Mouse (Mus musculus): ENCODE data around the gene Gabrg3. TPM values are rescaled to one million over a fixed set of nuclear protein-coding genes. Genes with fewer than 3 reads are reported as not detected.

Gene Gabrg3
- polyA plus RNA-seq, 1 experiment from 2014 or later, result 0.25 TPM

GRCm38 (mm10) chr7:57071435-57072160, 315.4 kb downstream of the Gabrg3 start:
- Histone ChIP-seq H3K4me1 (ENCODE audit: insufficient read depth) (no peaks in the 10 kb centered on the region), H3K4me2 (no peak overlapping the region), H3K36me3 (ENCODE audit: insufficient read depth) (no peaks in the 10 kb centered on the region), H3K27ac (ENCODE audit: low read depth) (no peak overlapping the region), H3K4me3 (ENCODE audit: low read depth, low read length) (no peak overlapping the region), H3K9me3 (ENCODE audit: low read depth, low read length) (no peaks in the 10 kb centered on the region), H3K9ac (no peak overlapping the region), H3K27me3 (ENCODE audit: insufficient read depth, low read length) (no peaks in the 10 kb centered on the region)
- 80% methylated on average over 2 of the region's 2 CpGs for WGBS
- no peak for ATAC-seq (ENCODE audit: insufficient read depth)
- no peak for DNase-seq
- no peak for TF ChIP-seq CTCF (IDR thresholded peaks at IDR 0.05; ENCODE audit: low read depth)

DNA sequence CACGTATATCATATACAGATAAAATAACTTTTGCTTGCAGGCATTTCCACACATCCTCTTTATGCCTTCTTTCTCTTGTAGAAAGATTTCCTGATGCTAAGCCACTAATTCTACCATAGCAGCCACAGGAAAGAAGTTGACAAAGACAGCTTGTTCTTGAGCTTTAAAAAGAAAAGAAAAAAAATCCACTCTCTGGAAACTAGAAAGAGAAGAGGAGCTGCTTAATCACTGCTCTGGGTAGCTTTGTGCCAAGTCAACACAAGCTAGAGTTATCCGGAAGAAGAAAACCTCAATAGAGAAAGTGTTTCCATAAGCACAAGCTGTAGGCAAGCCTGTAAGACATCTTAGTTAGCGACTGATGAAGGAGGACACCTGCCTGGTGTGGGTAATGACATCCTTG, 321.6 kb downstream of the Gabrg3 start:
- TF ChIP-seq CTCF (IDR thresholded peaks at IDR 0.05; ENCODE audit: low read depth), result no peak
- H3K9ac ChIP-seq, result no peak overlapping the region
- H3K27me3 ChIP-seq (ENCODE audit: insufficient read depth, low read length), result no peaks in the 10 kb centered on the region
- no peaks in the 10 kb centered on the region for H3K36me3 ChIP-seq (ENCODE audit: insufficient read depth)
- DNase-seq (no peak), ATAC-seq (ENCODE audit: insufficient read depth) (no peak)
- no peak overlapping the region for H3K27ac ChIP-seq (ENCODE audit: low read depth)
- 77% methylated on average over 3 of the region's 3 CpGs for WGBS
- no peak overlapping the region for H3K4me2 ChIP-seq
- H3K9me3 ChIP-seq (ENCODE audit: low read depth, low read length), result no peaks in the 10 kb centered on the region
- no peak overlapping the region for H3K4me3 ChIP-seq (ENCODE audit: low read depth, low read length)
- H3K4me1 ChIP-seq (ENCODE audit: insufficient read depth), result no peaks in the 10 kb centered on the region

- DNase-seq (no peak), ATAC-seq (ENCODE audit: insufficient read depth) (no peak)
- Histone ChIP-seq H3K27ac (ENCODE audit: low read depth) (no peak overlapping the region), H3K9me3 (ENCODE audit: low read depth, low read length) (no peaks in the 10 kb centered on the region), H3K9ac (no peak overlapping the region), H3K4me2 (no peak overlapping the region), H3K27me3 (ENCODE audit: insufficient read depth, low read length) (no peaks in the 10 kb centered on the region), H3K4me1 (ENCODE audit: insufficient read depth) (no peaks in the 10 kb centered on the region), H3K36me3 (ENCODE audit: insufficient read depth) (no peaks in the 10 kb centered on the region), H3K4me3 (ENCODE audit: low read depth, low read length) (no peak overlapping the region)
- 73% methylated on average over 1 of the region's 1 CpGs for WGBS
- no peak for TF ChIP-seq CTCF (IDR thresholded peaks at IDR 0.05; ENCODE audit: low read depth)
These were observed 335.9 kb downstream of the Gabrg3 start for GRCm38 (mm10) chr7:57050906-57051635.

DNA sequence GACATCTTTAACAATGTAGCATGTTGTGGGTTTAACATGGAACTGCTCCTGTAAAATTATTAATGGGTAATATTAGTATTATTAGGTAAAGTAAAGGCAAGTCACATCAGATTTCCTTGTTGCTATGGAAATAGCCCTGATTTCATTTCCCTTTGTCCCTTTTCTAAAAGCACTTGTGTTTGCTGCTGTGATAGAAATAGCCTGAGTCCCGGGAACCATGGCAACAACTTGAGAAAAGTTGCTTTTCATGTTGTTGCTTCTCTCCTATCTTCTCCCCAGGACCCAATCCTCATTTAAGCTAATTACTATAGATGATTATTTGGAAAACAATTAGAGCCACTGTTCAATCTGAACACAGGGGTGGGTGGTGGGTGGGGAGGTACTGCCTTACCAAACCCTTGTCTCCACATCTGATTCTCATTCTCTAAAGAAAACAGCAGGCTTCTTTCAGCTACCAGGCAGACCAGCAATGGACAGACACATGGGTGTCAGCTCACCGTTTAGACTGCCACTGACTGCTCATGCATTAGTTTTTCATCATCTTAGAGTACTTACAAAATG, 349.0 kb downstream of the Gabrg3 start:
- Histone ChIP-seq H3K9me3 (ENCODE audit: low read depth, low read length) (no peaks in the 10 kb centered on the region), H3K9ac (no peak overlapping the region), H3K4me3 (ENCODE audit: low read depth, low read length) (no peak overlapping the region), H3K4me2 (no peak overlapping the region), H3K27me3 (ENCODE audit: insufficient read depth, low read length) (no peaks in the 10 kb centered on the region), H3K27ac (ENCODE audit: low read depth) (no peak overlapping the region), H3K4me1 (ENCODE audit: insufficient read depth) (no peaks in the 10 kb centered on the region), H3K36me3 (ENCODE audit: insufficient read depth) (no peaks in the 10 kb centered on the region)
- no peak for TF ChIP-seq CTCF (IDR thresholded peaks at IDR 0.05; ENCODE audit: low read depth)
- WGBS, result 52% methylated on average over 2 of the region's 2 CpGs
- no peak for DNase-seq
- ATAC-seq (ENCODE audit: insufficient read depth), result no peak

- TF ChIP-seq CTCF (IDR thresholded peaks at IDR 0.05; ENCODE audit: low read depth), result no peak
- WGBS, result 73% methylated on average over 3 of the region's 3 CpGs
- no peaks in the 10 kb centered on the region for H3K4me1 ChIP-seq (ENCODE audit: insufficient read depth)
- H3K4me2 ChIP-seq, result no peak overlapping the region
- H3K27ac ChIP-seq (ENCODE audit: low read depth), result no peak overlapping the region
- ATAC-seq (ENCODE audit: insufficient read depth), result peak; percentile 90
- no peak overlapping the region for H3K9ac ChIP-seq
- no peak overlapping the region for H3K4me3 ChIP-seq (ENCODE audit: low read depth, low read length)
- no peaks in the 10 kb centered on the region for H3K27me3 ChIP-seq (ENCODE audit: insufficient read depth, low read length)
- no peaks in the 10 kb centered on the region for H3K9me3 ChIP-seq (ENCODE audit: low read depth, low read length)
- no peaks in the 10 kb centered on the region for H3K36me3 ChIP-seq (ENCODE audit: insufficient read depth)
- DNase-seq, result peak; percentile 58
These were observed 386.3 kb downstream of the Gabrg3 start for GRCm38 (mm10) chr7:57000585-57001261.

- no peak overlapping the region for H3K4me2 ChIP-seq
- H3K9me3 ChIP-seq (ENCODE audit: low read depth, low read length), result no peaks in the 10 kb centered on the region
- peak; percentile 23 for DNase-seq
- no peak; the same call in 1 of the 2 replicates for ATAC-seq (ENCODE audit: insufficient read depth)
- H3K4me3 ChIP-seq (ENCODE audit: low read depth, low read length), result no peak overlapping the region
- H3K36me3 ChIP-seq (ENCODE audit: insufficient read depth), result no peaks in the 10 kb centered on the region
- H3K27ac ChIP-seq (ENCODE audit: low read depth), result no peak overlapping the region
- H3K27me3 ChIP-seq (ENCODE audit: insufficient read depth, low read length), result no peaks in the 10 kb centered on the region
- no peak overlapping the region for H3K9ac ChIP-seq
- no peaks in the 10 kb centered on the region for H3K4me1 ChIP-seq (ENCODE audit: insufficient read depth)
- 82% methylated on average over 2 of the region's 2 CpGs for WGBS
- TF ChIP-seq CTCF (IDR thresholded peaks at IDR 0.05; ENCODE audit: low read depth), result no peak
These were observed 389.0 kb downstream of the Gabrg3 start for GRCm38 (mm10) chr7:56997713-56998624.
